Mouse (Mus musculus): ENCODE results near the gene Kbtbd4.

The Kbtbd4 gene

GRCm38 (mm10) chr2:90958856-90959255, 54.3 kb downstream of the Kbtbd4 start:
- no peak for DNase-seq (ENCODE audit: low spot score)

GRCm38 (mm10) chr2:90960012-90960411, 55.5 kb downstream of the Kbtbd4 start:
- no peak for DNase-seq (ENCODE audit: low spot score)
